Mouse (Mus musculus) left cerebral cortex, postnatal 14 days (tissue): ENCODE data around the gene Kctd20. TPM values are rescaled to one million over a fixed set of nuclear protein-coding genes. Genes with fewer than 3 reads are reported as not detected.
A peak's percentile ranks its signal among the peaks of the same experiment; 100 is the strongest.

Experiments used
- DNase-seq, 2 experiments: peaks; one replicate each; pipeline ENCODE4 v3.0.0; 2021 to 2022; ENCODE audit warnings: low spot score in 2 of 2, mixed read lengths in 1 of 2
- intact Hi-C: fragments of 180-260 bp; cut with DNase I; formaldehyde crosslinking; loops from one replicate; pipeline ENCODE4 v1.15.1; 2025
- total RNA-seq, 2 experiments: library from RNA; stranded (reverse); gene quantifications; 2 replicates each; pipeline ENCODE4 v1.2.3; 2021

The Kctd20 gene
- total RNA-seq, 2 experiments from 2014 or later, result 81.0 to 85.9 TPM

- intact Hi-C loops, result no loop called here
- DNase-seq, result peak; percentile 64 to 71
Observed at GRCm38 (mm10) chr17:28930392-28931074, 21.2 kb upstream of the Kctd20 start.

GRCm38 (mm10) chr17:28931436-28932211, 20.1 kb upstream of the Kctd20 start:
- no peak for DNase-seq

GRCm38 (mm10) chr17:28932274-28932673, 19.5 kb upstream of the Kctd20 start:
- DNase-seq, result no peak
- intact Hi-C loops, result no loop called here

More at GRCm38 (mm10) chr17:28931436-28932211, 20.1 kb upstream of the Kctd20 start:
- intact Hi-C loops, result no loop called here

GRCm38 (mm10) chr17:28934120-28934916, 17.4 kb upstream of the Kctd20 start:
- intact Hi-C loops, result no loop called here

GRCm38 (mm10) chr17:28936133-28936532, 15.6 kb upstream of the Kctd20 start:
- intact Hi-C loops, result no loop called here
- no peak for DNase-seq

More at GRCm38 (mm10) chr17:28934120-28934916, 17.4 kb upstream of the Kctd20 start:
- DNase-seq, result no peak

- DNase-seq, result no peak
- intact Hi-C loops, result no loop called here
Observed at GRCm38 (mm10) chr17:28936622-28937345, 15.0 kb upstream of the Kctd20 start.

- intact Hi-C loops, result no loop called here
Observed at GRCm38 (mm10) chr17:28940776-28941555, 10.8 kb upstream of the Kctd20 start.

GRCm38 (mm10) chr17:28942101-28942500, 9.6 kb upstream of the Kctd20 start:
- intact Hi-C loops, result no loop called here
- DNase-seq, result no peak

More at GRCm38 (mm10) chr17:28940776-28941555, 10.8 kb upstream of the Kctd20 start:
- DNase-seq, result no peak

GRCm38 (mm10) chr17:28943740-28944139, 8.0 kb upstream of the Kctd20 start, which contains the start of gene Pxt1:
Gene Pxt1, minus strand, starts transcription at chr17:28943840.
- intact Hi-C loops, result no loop called here

GRCm38 (mm10) chr17:28944481-28944880, 7.3 kb upstream of the Kctd20 start:
- intact Hi-C loops, result no loop called here
- DNase-seq, result no peak

More at GRCm38 (mm10) chr17:28943740-28944139, 8.0 kb upstream of the Kctd20 start, which contains the start of gene Pxt1:
- no peak for DNase-seq

- intact Hi-C loops, result no loop called here
Observed at GRCm38 (mm10) chr17:28947011-28947939, 4.5 kb upstream of the Kctd20 start.

GRCm38 (mm10) chr17:28948661-28949060, 3.1 kb upstream of the Kctd20 start:
- no peak for DNase-seq

More at GRCm38 (mm10) chr17:28947011-28947939, 4.5 kb upstream of the Kctd20 start:
- no peak for DNase-seq

GRCm38 (mm10) chr17:28950751-28951150, 999 bp upstream of the Kctd20 start:
- no peak for DNase-seq
- intact Hi-C loops, result no loop called here

More at GRCm38 (mm10) chr17:28948661-28949060, 3.1 kb upstream of the Kctd20 start:
- intact Hi-C loops, result no loop called here

- DNase-seq, result no peak
- intact Hi-C loops, result no loop called here
Observed at GRCm38 (mm10) chr17:28953251-28953650, 1.5 kb downstream of the Kctd20 start.

GRCm38 (mm10) chr17:28954416-28954815, 2.7 kb downstream of the Kctd20 start:
- intact Hi-C loops, result no loop called here
- no peak for DNase-seq

- DNase-seq, result no peak
- intact Hi-C loops, result no loop called here
Observed at GRCm38 (mm10) chr17:28960597-28960996, 8.8 kb downstream of the Kctd20 start.

GRCm38 (mm10) chr17:28961596-28961995, 9.8 kb downstream of the Kctd20 start:
- DNase-seq, result no peak
- intact Hi-C loops, result no loop called here
